Mouse (Mus musculus): Measurements from ENCODE around the gene Vmn2r28. TPM values are rescaled to one million over a fixed set of nuclear protein-coding genes. Genes with fewer than 3 reads are reported as not detected.
"Not testable (repeated sequence)": the region's sequence is repeated elsewhere in the genome, so short reads cannot be mapped to it uniquely, and the experiment has no call there.

Vmn2r28 gene
- polyA plus RNA-seq (2015; fragmentation: Nextera tagmentation; extraction: Ambion mirVana), result not detected in 2 replicates

GRCm38 (mm10) chr7:5493856-5494255 is at the start of gene Vmn2r28:
Vmn2r28 (minus strand) TSS chr7:5493956.
- H3K27ac ChIP-seq (replicated peaks); H3K36me3 ChIP-seq; H3K9ac ChIP-seq; H3K4me2 ChIP-seq (replicated peaks); H3K4me1 ChIP-seq; ATAC-seq (ENCODE audit: insufficient number of reproducible peaks, low FRiP score, low TSS enrichment, low read depth); H3K9me3 ChIP-seq (replicated peaks); H3K4me3 ChIP-seq (replicated peaks); H3K27me3 ChIP-seq: not testable (repeated sequence)

- H3K4me3 ChIP-seq (replicated peaks); H3K4me1 ChIP-seq; H3K4me2 ChIP-seq (replicated peaks); H3K27me3 ChIP-seq; H3K9me3 ChIP-seq (replicated peaks); H3K36me3 ChIP-seq; H3K27ac ChIP-seq (replicated peaks); H3K9ac ChIP-seq; ATAC-seq (ENCODE audit: insufficient number of reproducible peaks, low FRiP score, low TSS enrichment, low read depth): not testable (repeated sequence)
- WGBS, result 53% methylated on average over 3 of the region's 3 CpGs
These were observed 47.1 kb upstream of the Vmn2r28 start for GRCm38 (mm10) chr7:5540770-5541436.

GRCm38 (mm10) chr7:5456674-5457073 is 37.1 kb downstream of the Vmn2r28 start, which contains the start of gene Vmn1r59:
Vmn1r59 (minus strand) TSS chr7:5456774.
- no peak for ATAC-seq (ENCODE audit: insufficient number of reproducible peaks, low FRiP score, low TSS enrichment, low read depth)

GRCm38 (mm10) chr7:5454011-5454410 is 39.7 kb downstream of the Vmn2r28 start:
- H3K36me3 ChIP-seq; H3K4me2 ChIP-seq (replicated peaks); H3K4me3 ChIP-seq (replicated peaks); H3K4me1 ChIP-seq; H3K9ac ChIP-seq; ATAC-seq (ENCODE audit: insufficient number of reproducible peaks, low FRiP score, low TSS enrichment, low read depth); H3K27me3 ChIP-seq; H3K27ac ChIP-seq (replicated peaks): not testable (repeated sequence)
- H3K9me3 ChIP-seq (replicated peaks), result peaks cover 19% of the 10 kb centered on the region; the same call in 1 of the 2 replicates
- WGBS, result 61% methylated on average over 3 of the region's 3 CpGs

More at GRCm38 (mm10) chr7:5456674-5457073, 37.1 kb downstream of the Vmn2r28 start, which contains the start of gene Vmn1r59:
- no peak within 1 kb of the TSS for H3K27ac ChIP-seq (replicated peaks)
- H3K27me3 ChIP-seq, result no peaks in the 10 kb centered on the region
- H3K9ac ChIP-seq, result no peak within 1 kb of the TSS
- H3K4me1 ChIP-seq, result no peaks in the 10 kb centered on the region
- H3K4me2 ChIP-seq (replicated peaks), result no peak within 1 kb of the TSS
- H3K9me3 ChIP-seq (replicated peaks), result peaks cover 19% of the 10 kb centered on the region; the same call in 1 of the 2 replicates
- H3K36me3 ChIP-seq, result no peaks in the 10 kb centered on the region
- H3K4me3 ChIP-seq (replicated peaks), result no peak within 1 kb of the TSS

- Histone ChIP-seq H3K27ac (replicated peaks) (no peak overlapping the region), H3K9me3 (replicated peaks) (0 out of 2 replicates have a peak, but pooled peaks cover 5% of the 10 kb centered on the region), H3K27me3 (no peaks in the 10 kb centered on the region), H3K4me1 (no peaks in the 10 kb centered on the region), H3K4me2 (replicated peaks) (no peak overlapping the region), H3K36me3 (no peaks in the 10 kb centered on the region), H3K4me3 (replicated peaks) (no peak overlapping the region), H3K9ac (no peak overlapping the region)
- ATAC-seq (ENCODE audit: insufficient number of reproducible peaks, low FRiP score, low TSS enrichment, low read depth), result no peak
These were observed 45.1 kb downstream of the Vmn2r28 start for GRCm38 (mm10) chr7:5448627-5449026.

Other genes with a start within 250 kb of the Vmn2r28 start
- not detected in 2 replicates for gene Gm5065, start 143.4 kb downstream of the Vmn2r28 start, polyA plus RNA-seq (2015; fragmentation: Nextera tagmentation; extraction: Ambion mirVana)
- gene Nlrp2, start 142.9 kb downstream of the Vmn2r28 start, polyA plus RNA-seq (2015; fragmentation: Nextera tagmentation; extraction: Ambion mirVana), result not detected in 2 replicates
- 0.04 TPM in 1 of 2 replicates, not detected in the other for gene Vmn1r58, start 80.6 kb downstream of the Vmn2r28 start, polyA plus RNA-seq (2015; fragmentation: Nextera tagmentation; extraction: Ambion mirVana)
- not detected in 2 replicates for gene Vmn1r59, start 37.2 kb downstream of the Vmn2r28 start, polyA plus RNA-seq (2015; fragmentation: Nextera tagmentation; extraction: Ambion mirVana)
- not detected in 2 replicates for gene Vmn1r60, start 53.4 kb upstream of the Vmn2r28 start, polyA plus RNA-seq (2015; fragmentation: Nextera tagmentation; extraction: Ambion mirVana)
- not detected in 2 replicates for gene Vmn1r61, start 119.3 kb upstream of the Vmn2r28 start, polyA plus RNA-seq (2015; fragmentation: Nextera tagmentation; extraction: Ambion mirVana)
- gene Vmn1r62, start 179.7 kb upstream of the Vmn2r28 start, polyA plus RNA-seq (2015; fragmentation: Nextera tagmentation; extraction: Ambion mirVana), result not detected in 2 replicates